Mouse (Mus musculus): ENCODE results near the gene Gm49405.

Gm49405 gene

GRCm38 (mm10) chr19:3986334-3986733, 14.1 kb upstream of the Gm49405 start, which contains the start of gene Acy3:
Gene Acy3 (plus strand): TSS chr19:3986570.
- peak; percentile 82 for DNase-seq (ENCODE audit: low read depth, low spot score)

GRCm38 (mm10) chr19:3988066-3988465, 12.4 kb upstream of the Gm49405 start:
- no peak for DNase-seq (ENCODE audit: low read depth, low spot score)

GRCm38 (mm10) chr19:3988750-3989149, 11.7 kb upstream of the Gm49405 start:
- DNase-seq (ENCODE audit: low read depth, low spot score): no peak

GRCm38 (mm10) chr19:3990804-3991203, 9.6 kb upstream of the Gm49405 start:
- DNase-seq (ENCODE audit: low read depth, low spot score): no peak

- no peak for DNase-seq (ENCODE audit: low read depth, low spot score)
Measured at GRCm38 (mm10) chr19:3991562-3991961, 8.9 kb upstream of the Gm49405 start.

GRCm38 (mm10) chr19:3991966-3992365, 8.5 kb upstream of the Gm49405 start:
- no peak for DNase-seq (ENCODE audit: low read depth, low spot score)

GRCm38 (mm10) chr19:3992416-3992815, 8.0 kb upstream of the Gm49405 start, which contains the start of gene Tbx10:
Gene Tbx10 (plus strand): TSS chr19:3992752.
- DNase-seq (ENCODE audit: low read depth, low spot score): no peak

- no peak for DNase-seq (ENCODE audit: low read depth, low spot score)
Measured at GRCm38 (mm10) chr19:3994932-3995331, 5.5 kb upstream of the Gm49405 start.

- DNase-seq (ENCODE audit: low read depth, low spot score): no peak
Measured at GRCm38 (mm10) chr19:3995505-3995904, 4.9 kb upstream of the Gm49405 start.

GRCm38 (mm10) chr19:3996106-3996505, 4.3 kb upstream of the Gm49405 start:
- peak; percentile 67 for DNase-seq (ENCODE audit: low read depth, low spot score)

GRCm38 (mm10) chr19:3996747-3997146, 3.7 kb upstream of the Gm49405 start:
- no peak for DNase-seq (ENCODE audit: low read depth, low spot score)

GRCm38 (mm10) chr19:3997231-3997630, 3.2 kb upstream of the Gm49405 start:
- no peak for DNase-seq (ENCODE audit: low read depth, low spot score)

GRCm38 (mm10) chr19:3998335-3998734, 2.1 kb upstream of the Gm49405 start:
- DNase-seq (ENCODE audit: low read depth, low spot score): no peak

GRCm38 (mm10) chr19:3999121-3999730, 1.2 kb upstream of the Gm49405 start:
- DNase-seq (ENCODE audit: low read depth, low spot score): no peak

- DNase-seq (ENCODE audit: low read depth, low spot score): no peak
Measured at GRCm38 (mm10) chr19:4000949-4001525, 611 bp downstream of the Gm49405 start.

- no peak for DNase-seq (ENCODE audit: low read depth, low spot score)
Measured at GRCm38 (mm10) chr19:4001752-4002151, 1.3 kb downstream of the Gm49405 start.

- no peak for DNase-seq (ENCODE audit: low read depth, low spot score)
Measured at GRCm38 (mm10) chr19:4003112-4003511, 2.7 kb downstream of the Gm49405 start, which contains the start of gene Doc2g. Gene Doc2g (plus strand): TSS chr19:4003313.

GRCm38 (mm10) chr19:4003641-4004040, 3.2 kb downstream of the Gm49405 start:
- DNase-seq (ENCODE audit: low read depth, low spot score): no peak

GRCm38 (mm10) chr19:4004331-4004730, 3.9 kb downstream of the Gm49405 start:
- DNase-seq (ENCODE audit: low read depth, low spot score): no peak

GRCm38 (mm10) chr19:4005091-4005490, 4.7 kb downstream of the Gm49405 start:
- no peak for DNase-seq (ENCODE audit: low read depth, low spot score)

GRCm38 (mm10) chr19:4005971-4006370, 5.5 kb downstream of the Gm49405 start:
- DNase-seq (ENCODE audit: low read depth, low spot score): no peak

- no peak for DNase-seq (ENCODE audit: low read depth, low spot score)
Measured at GRCm38 (mm10) chr19:4011086-4011485, 10.7 kb downstream of the Gm49405 start.

GRCm38 (mm10) chr19:4012432-4013022, 12.1 kb downstream of the Gm49405 start, which contains the start of gene Ndufv1:
Gene Ndufv1 (minus strand): TSS chr19:4012806.
- DNase-seq (ENCODE audit: low read depth, low spot score): peak; percentile 97

Data from skeletal muscle tissue, adult 2 months (tissue).